Mouse (Mus musculus): Measurements from ENCODE around the gene Stat5b. TPM values are rescaled to one million over a fixed set of nuclear protein-coding genes. Genes with fewer than 3 reads are reported as not detected.

Gene Stat5b
- polyA plus RNA-seq, 1 experiment, result 44.7 TPM

DNA sequence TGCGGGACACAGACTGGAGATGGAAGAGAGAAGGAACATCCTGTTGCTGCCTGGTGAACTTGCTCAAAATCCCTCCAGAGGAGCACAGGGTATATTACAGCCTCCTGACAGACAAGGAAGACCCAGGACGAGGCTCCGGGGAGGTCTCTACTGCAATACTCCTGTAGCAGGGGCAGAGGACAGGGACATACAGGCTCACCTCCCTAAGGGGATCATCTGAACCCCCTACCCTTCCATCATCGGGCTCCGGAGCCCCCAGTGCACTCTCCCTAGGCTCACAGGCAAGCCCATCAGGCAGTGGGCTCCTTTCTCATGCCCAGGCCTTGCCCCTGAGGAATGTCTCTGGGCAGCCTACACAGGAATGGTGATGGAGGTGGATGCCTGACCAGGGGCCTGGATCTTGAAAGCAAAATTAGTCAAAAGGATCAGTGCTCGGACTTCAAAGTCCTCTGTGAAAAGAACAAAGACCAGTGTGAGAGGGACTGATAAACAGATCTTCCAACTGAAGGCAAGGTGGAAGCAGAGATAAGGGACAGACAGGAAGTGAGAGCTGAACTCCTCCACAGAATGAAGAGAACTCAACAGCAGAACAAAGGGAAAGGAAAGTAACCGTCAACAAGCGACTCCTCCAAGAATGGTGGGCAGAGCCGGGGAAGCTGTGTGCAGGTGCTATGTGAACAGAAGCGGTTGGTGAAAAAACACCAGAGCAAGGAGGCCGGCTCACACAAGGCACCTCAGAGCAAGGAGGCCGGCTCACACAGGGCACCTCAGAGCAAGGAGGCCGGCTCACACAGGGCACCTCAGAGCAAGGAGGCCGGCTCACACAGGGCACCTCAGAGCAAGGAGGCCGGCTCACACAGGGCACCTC, 41.0 kb upstream of the Stat5b start:
- Histone ChIP-seq H3K4me1 (ENCODE audit: control insufficient read depth, insufficient read depth, low read length) (peaks cover 2% of the 10 kb centered on the region; the same call in 1 of the 2 replicates), H3K4me3 (replicated peaks; ENCODE audit: extremely low read depth, low read depth, low read length) (no peak overlapping the region)
- no peak for DNase-seq
- WGBS, result 40% methylated on average over 15 of the region's 15 CpGs
- TF ChIP-seq CTCF (IDR thresholded peaks at IDR 0.05; ENCODE audit: insufficient read depth, low read length) (no peak), POLR2A (IDR thresholded peaks at IDR 0.05; ENCODE audit: borderline replicate concordance, extremely low read depth, low read depth, low read length) (no peak)

DNA sequence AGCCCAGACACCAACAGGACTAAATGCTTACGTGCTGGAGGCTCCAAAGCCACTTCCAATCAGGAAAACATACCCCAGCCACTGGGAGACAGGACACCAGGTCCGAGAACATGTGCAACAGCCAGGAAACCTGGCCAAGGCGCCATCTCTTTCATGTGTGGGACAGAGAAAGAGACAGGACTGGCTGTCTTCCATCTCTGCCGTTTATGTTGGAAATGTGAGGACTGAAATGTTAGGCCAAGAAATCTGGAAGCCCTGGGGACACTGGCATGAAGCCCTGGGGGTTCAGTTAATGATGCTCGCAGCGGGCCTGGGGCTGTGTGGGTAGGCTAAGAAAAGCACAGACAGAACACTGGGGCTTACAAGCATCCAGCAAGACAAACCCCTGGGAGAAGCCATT, 40.0 kb upstream of the Stat5b start:
- 81% methylated on average over 6 of the region's 6 CpGs for WGBS
- H3K4me3 ChIP-seq (replicated peaks; ENCODE audit: extremely low read depth, low read depth, low read length), result no peak overlapping the region
- no peak for TF ChIP-seq CTCF (IDR thresholded peaks at IDR 0.05; ENCODE audit: insufficient read depth, low read length)
- no peak for TF ChIP-seq POLR2A (IDR thresholded peaks at IDR 0.05; ENCODE audit: borderline replicate concordance, extremely low read depth, low read depth, low read length)
- DNase-seq, result no peak
- peaks cover 2% of the 10 kb centered on the region; the same call in 1 of the 2 replicates for H3K4me1 ChIP-seq (ENCODE audit: control insufficient read depth, insufficient read depth, low read length)

- TF ChIP-seq CTCF (IDR thresholded peaks at IDR 0.05; ENCODE audit: insufficient read depth, low read length) (no peak), POLR2A (IDR thresholded peaks at IDR 0.05; ENCODE audit: borderline replicate concordance, extremely low read depth, low read depth, low read length) (no peak)
- no peak for DNase-seq
- H3K4me3 ChIP-seq (replicated peaks; ENCODE audit: extremely low read depth, low read depth, low read length), result no peak overlapping the region
- WGBS, result 60% methylated on average over 10 of the region's 10 CpGs
- H3K4me1 ChIP-seq (ENCODE audit: control insufficient read depth, insufficient read depth, low read length), result no peaks in the 10 kb centered on the region
These were observed 37.9 kb upstream of the Stat5b start for GRCm38 (mm10) chr11:100888348-100888820.

DNA sequence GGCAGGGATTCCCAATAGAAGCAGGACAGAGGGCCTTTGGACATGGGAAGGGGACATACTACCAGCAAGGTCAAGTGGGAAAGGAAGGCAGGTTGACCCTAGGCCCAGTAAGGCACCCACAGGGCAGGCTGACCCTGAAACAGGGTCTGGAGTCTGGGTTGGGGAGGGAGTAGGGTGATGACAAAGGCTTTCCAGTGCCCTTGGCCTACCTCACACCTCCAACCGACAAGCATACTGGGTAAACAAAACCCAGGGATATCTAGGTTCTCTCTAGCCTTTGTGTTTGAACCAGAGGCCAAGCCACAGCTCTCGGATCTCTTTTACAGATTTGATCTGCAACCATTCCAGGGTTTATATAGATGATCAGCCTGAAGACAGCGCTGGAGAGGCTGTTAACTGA, 37.2 kb upstream of the Stat5b start:
- DNase-seq, result no peak
- Histone ChIP-seq H3K4me3 (replicated peaks; ENCODE audit: extremely low read depth, low read depth, low read length) (no peak overlapping the region), H3K4me1 (ENCODE audit: control insufficient read depth, insufficient read depth, low read length) (no peaks in the 10 kb centered on the region)
- TF ChIP-seq CTCF (IDR thresholded peaks at IDR 0.05; ENCODE audit: insufficient read depth, low read length), result no peak
- TF ChIP-seq POLR2A (IDR thresholded peaks at IDR 0.05; ENCODE audit: borderline replicate concordance, extremely low read depth, low read depth, low read length), result no peak
- 74% methylated on average over 3 of the region's 3 CpGs for WGBS

GRCm38 (mm10) chr11:100887236-100887635, 36.7 kb upstream of the Stat5b start:
- WGBS, result 92% methylated on average over 4 of the region's 4 CpGs
- DNase-seq, result no peak
- TF ChIP-seq POLR2A (IDR thresholded peaks at IDR 0.05; ENCODE audit: borderline replicate concordance, extremely low read depth, low read depth, low read length), result no peak
- TF ChIP-seq CTCF (IDR thresholded peaks at IDR 0.05; ENCODE audit: insufficient read depth, low read length), result no peak
- H3K4me1 ChIP-seq (ENCODE audit: control insufficient read depth, insufficient read depth, low read length), result no peaks in the 10 kb centered on the region
- no peak overlapping the region for H3K4me3 ChIP-seq (replicated peaks; ENCODE audit: extremely low read depth, low read depth, low read length)

GRCm38 (mm10) chr11:100886188-100886740, 35.7 kb upstream of the Stat5b start:
- H3K4me1 ChIP-seq (ENCODE audit: control insufficient read depth, insufficient read depth, low read length), result no peaks in the 10 kb centered on the region
- TF ChIP-seq CTCF (IDR thresholded peaks at IDR 0.05; ENCODE audit: insufficient read depth, low read length) (no peak), POLR2A (IDR thresholded peaks at IDR 0.05; ENCODE audit: borderline replicate concordance, extremely low read depth, low read depth, low read length) (no peak)
- H3K4me3 ChIP-seq (replicated peaks; ENCODE audit: extremely low read depth, low read depth, low read length), result no peak overlapping the region
- WGBS, result 57% methylated on average over 8 of the region's 8 CpGs
- no peak for DNase-seq

- TF ChIP-seq CTCF (IDR thresholded peaks at IDR 0.05; ENCODE audit: insufficient read depth, low read length), result no peak
- no peak for TF ChIP-seq POLR2A (IDR thresholded peaks at IDR 0.05; ENCODE audit: borderline replicate concordance, extremely low read depth, low read depth, low read length)
- no peaks in the 10 kb centered on the region for H3K4me1 ChIP-seq (ENCODE audit: control insufficient read depth, insufficient read depth, low read length)
- no peak overlapping the region for H3K4me3 ChIP-seq (replicated peaks; ENCODE audit: extremely low read depth, low read depth, low read length)
- no peak for DNase-seq
These were observed 34.9 kb upstream of the Stat5b start for GRCm38 (mm10) chr11:100885472-100885871.

- WGBS, result 91% methylated on average over 10 of the region's 10 CpGs
- H3K4me1 ChIP-seq (ENCODE audit: control insufficient read depth, insufficient read depth, low read length), result no peaks in the 10 kb centered on the region
- no peak for DNase-seq
- no peak overlapping the region for H3K4me3 ChIP-seq (replicated peaks; ENCODE audit: extremely low read depth, low read depth, low read length)
- TF ChIP-seq POLR2A (IDR thresholded peaks at IDR 0.05; ENCODE audit: borderline replicate concordance, extremely low read depth, low read depth, low read length) (no peak), CTCF (IDR thresholded peaks at IDR 0.05; ENCODE audit: insufficient read depth, low read length) (no peak)
These were observed 33.1 kb upstream of the Stat5b start for GRCm38 (mm10) chr11:100883640-100884039.

DNA sequence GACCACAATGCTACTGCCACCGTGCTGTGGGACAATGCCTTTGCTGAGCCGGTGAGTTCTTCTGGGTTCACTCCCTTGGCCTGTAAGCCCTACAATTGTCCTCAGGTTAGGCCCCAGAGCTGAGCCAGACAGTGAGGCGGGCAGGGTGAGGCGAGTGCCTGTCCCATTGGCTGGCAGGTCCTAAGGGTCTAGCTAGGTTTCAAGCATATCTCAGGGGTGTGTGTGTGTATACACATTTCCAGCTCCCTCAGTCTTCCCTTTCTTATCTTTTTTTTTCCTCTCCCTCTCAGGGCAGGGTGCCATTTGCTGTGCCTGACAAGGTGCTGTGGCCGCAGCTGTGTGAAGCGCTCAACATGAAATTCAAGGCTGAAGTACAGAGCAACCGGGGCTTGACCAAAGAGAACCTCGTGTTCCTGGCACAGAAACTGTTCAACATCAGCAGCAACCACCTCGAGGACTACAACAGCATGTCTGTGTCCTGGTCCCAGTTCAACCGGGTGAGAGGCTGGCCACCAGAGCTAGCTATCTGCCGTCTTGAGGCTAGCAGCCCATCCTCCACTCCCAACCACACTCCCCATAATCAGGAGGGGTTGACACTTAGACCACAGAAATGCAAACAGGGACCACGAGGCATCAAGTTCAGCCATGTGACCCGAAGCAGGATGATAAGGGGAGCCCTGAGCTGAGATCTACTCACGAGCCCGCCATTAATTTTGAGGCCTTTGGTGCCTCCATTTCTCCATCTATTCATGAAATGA, 29.0 kb upstream of the Stat5b start:
- no peak for TF ChIP-seq POLR2A (IDR thresholded peaks at IDR 0.05; ENCODE audit: borderline replicate concordance, extremely low read depth, low read depth, low read length)
- no peak for TF ChIP-seq CTCF (IDR thresholded peaks at IDR 0.05; ENCODE audit: insufficient read depth, low read length)
- Histone ChIP-seq H3K4me1 (ENCODE audit: control insufficient read depth, insufficient read depth, low read length) (no peaks in the 10 kb centered on the region), H3K4me3 (replicated peaks; ENCODE audit: extremely low read depth, low read depth, low read length) (no peak overlapping the region)
- no peak for DNase-seq
- WGBS, result 76% methylated on average over 15 of the region's 15 CpGs

Data from lung, adult 2 months (tissue).